Mouse (Mus musculus) ES-Bruce4 (cell line): ENCODE results near the gene Olfr1141. TPM values are rescaled to one million over a fixed set of nuclear protein-coding genes. Genes with fewer than 3 reads are reported as not detected.

Source experiments
- H3K27ac ChIP-seq: 2 replicates; pipeline ENCODE4 v1.5.1; 2012; ENCODE audit warnings: low read length, inconsistent platforms; ENCODE audit not compliant: insufficient read depth
- H3K27me3 ChIP-seq: 2 replicates; pipeline ENCODE4 v1.6.1; 2012; ENCODE audit warnings: mild to moderate bottlenecking, low read length, inconsistent platforms; ENCODE audit not compliant: control insufficient read depth, poor library complexity, insufficient read depth, severe bottlenecking
- H3K36me3 ChIP-seq: 2 replicates; pipeline ENCODE4 v1.6.1; 2012; ENCODE audit warnings: inconsistent platforms, mild to moderate bottlenecking, low read length, moderate library complexity; ENCODE audit not compliant: control insufficient read depth, poor library complexity, insufficient read depth, severe bottlenecking
- H3K4me1 ChIP-seq: one replicate; pipeline ENCODE4 v1.8.1; 2011; ENCODE audit warnings: low read length; ENCODE audit not compliant: control insufficient read depth, insufficient read depth
- H3K4me3 ChIP-seq: 2 replicates; pipeline ENCODE4 v1.5.1; 2011; ENCODE audit warnings: low read depth, mild to moderate bottlenecking, low read length
- H3K9ac ChIP-seq: 2 replicates; pipeline ENCODE4 v1.6.1; 2012; ENCODE audit warnings: low read depth, mild to moderate bottlenecking, inconsistent platforms; ENCODE audit not compliant: poor library complexity, severe bottlenecking
- H3K9me3 ChIP-seq: replicated peaks from 2 replicates; pipeline ENCODE4 v1.6.1; 2012; ENCODE audit warnings: mild to moderate bottlenecking, low read length, inconsistent platforms; ENCODE audit not compliant: control insufficient read depth, poor library complexity, insufficient read depth, severe bottlenecking
- CTCF ChIP-seq: IDR thresholded peaks from one replicate; pipeline ENCODE4 v1.8.1; 2011; ENCODE audit warnings: low read depth, low read length
- EP300 ChIP-seq: IDR thresholded peaks from 2 replicates; pipeline ENCODE4 v1.6.1; 2011; ENCODE audit warnings: low read depth, low read length; ENCODE audit not compliant: insufficient read depth
- POLR2A ChIP-seq: IDR thresholded peaks from one replicate; pipeline ENCODE4 v1.8.1; 2011; ENCODE audit warnings: low read length; ENCODE audit not compliant: insufficient read depth
- polyA plus RNA-seq: library from polyadenylated mRNA; stranded (reverse); fragments of >200 nt; gene quantifications from 2 replicates; pipeline ENCODE4 v1.2.4, GENCODE M21; 2011; ENCODE audit warnings: low read depth; ENCODE audit not compliant: missing spikeins, insufficient read depth, insufficient read length

Gene Olfr1141
- not detected in 2 replicates for polyA plus RNA-seq

GRCm38 (mm10) chr2:87753891-87754290 lies at the start of gene Olfr1141:
Olfr1141 (minus strand) TSS chr2:87753991.
- Histone ChIP-seq H3K36me3 (no peaks in the 10 kb centered on the region), H3K9me3 (no peaks in the 10 kb centered on the region), H3K27ac (no peak within 1 kb of the TSS), H3K4me3 (no peak within 1 kb of the TSS), H3K4me1 (no peaks in the 10 kb centered on the region), H3K9ac (no peak within 1 kb of the TSS), H3K27me3 (no peaks in the 10 kb centered on the region)
- TF ChIP-seq EP300 = no peak
- no peak for TF ChIP-seq POLR2A
- no peak for TF ChIP-seq CTCF

GRCm38 (mm10) chr2:87800292-87800691 lies 46.5 kb upstream of the Olfr1141 start, which contains the start of gene Olfr1143:
Olfr1143 (plus strand) TSS chr2:87800592.
- Histone ChIP-seq H3K9ac (no peak within 1 kb of the TSS), H3K9me3 (no peaks in the 10 kb centered on the region), H3K4me3 (no peak within 1 kb of the TSS), H3K27me3 (no peaks in the 10 kb centered on the region), H3K4me1 (no peaks in the 10 kb centered on the region), H3K27ac (no peak within 1 kb of the TSS), H3K36me3 (no peaks in the 10 kb centered on the region)
- TF ChIP-seq POLR2A (no peak), EP300 (no peak)

GRCm38 (mm10) chr2:87779183-87779582 lies 25.4 kb upstream of the Olfr1141 start, which contains the start of gene Olfr152:
Olfr152 (plus strand) TSS chr2:87779483.
- H3K27ac ChIP-seq = no peak within 1 kb of the TSS
- TF ChIP-seq EP300 = no peak
- TF ChIP-seq CTCF = no peak
- TF ChIP-seq POLR2A = no peak

GRCm38 (mm10) chr2:87776143-87776542 lies 22.4 kb upstream of the Olfr1141 start:
- Histone ChIP-seq H3K36me3 (no peaks in the 10 kb centered on the region), H3K9ac (no peak overlapping the region), H3K4me1 (no peaks in the 10 kb centered on the region), H3K9me3 (no peaks in the 10 kb centered on the region), H3K27ac (no peak overlapping the region), H3K4me3 (no peak overlapping the region), H3K27me3 (no peaks in the 10 kb centered on the region)
- no peak for TF ChIP-seq CTCF
- no peak for TF ChIP-seq POLR2A
- TF ChIP-seq EP300 = no peak

More at GRCm38 (mm10) chr2:87779183-87779582, 25.4 kb upstream of the Olfr1141 start, which contains the start of gene Olfr152:
- Histone ChIP-seq H3K9me3 (no peaks in the 10 kb centered on the region), H3K4me3 (no peak within 1 kb of the TSS), H3K27me3 (no peaks in the 10 kb centered on the region), H3K9ac (no peak within 1 kb of the TSS), H3K4me1 (no peaks in the 10 kb centered on the region), H3K36me3 (no peaks in the 10 kb centered on the region)

- H3K4me1 ChIP-seq = no peaks in the 10 kb centered on the region
- H3K9ac ChIP-seq = no peak within 1 kb of the TSS
- H3K36me3 ChIP-seq = no peaks in the 10 kb centered on the region
- H3K27ac ChIP-seq = no peak within 1 kb of the TSS
- TF ChIP-seq CTCF = no peak
- no peak for TF ChIP-seq EP300
- no peak for TF ChIP-seq POLR2A
- H3K27me3 ChIP-seq = no peaks in the 10 kb centered on the region
- H3K9me3 ChIP-seq = no peaks in the 10 kb centered on the region
- H3K4me3 ChIP-seq = no peak within 1 kb of the TSS
Observed at GRCm38 (mm10) chr2:87743452-87743851, 10.3 kb downstream of the Olfr1141 start, which contains the start of gene Olfr1140. Olfr1140 (plus strand) TSS chr2:87743752.

GRCm38 (mm10) chr2:87739878-87740277 lies 13.9 kb downstream of the Olfr1141 start, which contains the start of gene Olfr1138:
Olfr1138 (minus strand) TSS chr2:87739978.
- no peaks in the 10 kb centered on the region for H3K36me3 ChIP-seq
- no peak within 1 kb of the TSS for H3K9ac ChIP-seq
- no peaks in the 10 kb centered on the region for H3K4me1 ChIP-seq
- TF ChIP-seq POLR2A (no peak), CTCF (no peak), EP300 (no peak)
- no peaks in the 10 kb centered on the region for H3K9me3 ChIP-seq
- no peak within 1 kb of the TSS for H3K27ac ChIP-seq
- H3K27me3 ChIP-seq = no peaks in the 10 kb centered on the region
- H3K4me3 ChIP-seq = no peak within 1 kb of the TSS
